Mouse (Mus musculus): ENCODE results near the gene D1Pas1. TPM values are rescaled to one million over a fixed set of nuclear protein-coding genes. Genes with fewer than 3 reads are reported as not detected.

D1Pas1 gene
- total and polyA plus RNA-seq, 3 experiments = not detected

DNA sequence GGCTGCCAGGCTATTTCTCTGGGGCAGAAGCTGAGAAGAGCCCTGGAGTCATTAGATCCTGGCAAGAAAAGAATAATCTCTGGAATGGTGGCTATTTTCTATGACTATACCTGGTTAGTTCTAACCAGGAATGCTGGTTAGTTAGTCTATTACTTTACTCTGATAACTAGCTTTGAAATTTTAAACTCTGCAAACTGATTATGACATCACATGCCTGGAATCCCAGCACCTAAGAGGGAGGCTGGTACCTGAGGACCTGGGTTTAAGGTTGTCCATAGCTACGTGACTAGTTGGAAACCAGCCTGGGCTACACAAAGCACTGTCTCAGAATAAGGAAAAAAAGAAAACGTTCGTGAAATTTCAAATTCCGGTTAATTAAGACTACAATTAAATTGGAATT lies 39.7 kb upstream of the D1Pas1 start:
- H3K27me3 ChIP-seq (ENCODE audit: control insufficient read depth in 1 of 2, insufficient read depth in 2 of 2, low read length in 2 of 2) = no peaks in the 10 kb centered on the region
- H3K9ac ChIP-seq (ENCODE audit: control insufficient read depth, low read depth, low read length, poor library complexity, severe bottlenecking) = no peak overlapping the region
- H3K79me2 ChIP-seq (ENCODE audit: control insufficient read depth, insufficient read depth, low read length, poor library complexity) = no peaks in the 10 kb centered on the region
- TF ChIP-seq ZNF384 (IDR thresholded peaks at IDR 0.05; ENCODE audit: low read depth, low read length) (no peak), POLR2AphosphoS2 (IDR thresholded peaks at IDR 0.05; ENCODE audit: low read length) (no peak), BHLHE40 (IDR thresholded peaks at IDR 0.05; ENCODE audit: borderline replicate concordance, low read depth, low read length) (no peak), ETS1 (IDR thresholded peaks at IDR 0.05; ENCODE audit: low read depth, low read length) (no peak), EP300 (IDR thresholded peaks at IDR 0.05; ENCODE audit: low read depth in 1 of 2, low read length in 2 of 2) (no peak), TBP (IDR thresholded peaks at IDR 0.05; ENCODE audit: low read depth, low read length) (no peak), RCOR1 (IDR thresholded peaks at IDR 0.05; ENCODE audit: low read depth, low read length) (no peak), SIN3A (IDR thresholded peaks at IDR 0.05; ENCODE audit: low read length) (no peak)
- no peak overlapping the region for H3K4me3 ChIP-seq (ENCODE audit: control insufficient read depth in 1 of 2, insufficient read depth in 1 of 2, low read depth in 2 of 2, low read length in 2 of 2)
- no peak overlapping the region for H3K27ac ChIP-seq (ENCODE audit: control insufficient read depth, low read depth, low read length)
- H3K9me3 ChIP-seq (replicated peaks; ENCODE audit: insufficient read depth, low read length) = no peaks in the 10 kb centered on the region
- no peaks in the 10 kb centered on the region for H3K4me1 ChIP-seq (ENCODE audit: control insufficient read depth in 1 of 2, insufficient read depth in 2 of 2, low read length in 2 of 2)
- no peaks in the 10 kb centered on the region for H3K36me3 ChIP-seq (ENCODE audit: control insufficient read depth in 1 of 2, insufficient read depth in 2 of 2, low read length in 2 of 2)
- no peak for DNase-seq (ENCODE audit: low read depth, low spot score)

DNA sequence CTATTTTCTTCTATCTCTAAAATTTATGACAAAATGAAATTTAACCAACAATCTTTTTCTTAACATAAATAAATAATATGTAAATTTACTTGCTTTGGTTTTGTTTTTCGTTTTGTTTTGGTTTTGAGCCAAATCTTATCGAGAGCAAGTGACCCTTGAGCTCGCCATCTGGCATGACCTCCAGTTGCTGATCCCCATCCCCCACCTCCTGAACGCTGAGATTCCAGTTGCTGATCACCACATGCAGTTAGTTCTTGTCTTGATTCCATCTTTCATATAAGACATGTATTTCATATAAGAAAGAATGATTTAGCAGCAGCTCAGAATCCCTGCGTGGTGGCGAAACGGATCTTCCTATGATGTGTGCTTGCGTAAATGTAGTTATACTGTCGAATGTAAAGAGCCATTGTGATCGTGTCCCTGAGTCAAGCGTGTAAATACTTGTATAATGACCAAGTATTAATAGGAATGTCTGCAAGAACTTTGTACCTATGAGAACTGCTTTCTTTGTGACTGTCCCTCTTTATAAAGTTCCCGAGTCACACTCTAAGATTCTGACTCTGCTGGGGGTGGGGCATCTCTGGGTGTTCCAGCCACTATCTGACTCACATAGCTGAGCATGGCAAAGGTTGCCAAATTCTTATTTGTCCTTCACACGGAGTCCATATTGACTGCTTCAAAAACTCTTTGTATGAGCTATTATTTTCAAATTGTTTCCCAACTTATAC lies 36.9 kb upstream of the D1Pas1 start:
- DNase-seq (ENCODE audit: low read depth, low spot score) = no peak
- Histone ChIP-seq H3K27me3 (ENCODE audit: control insufficient read depth in 1 of 2, insufficient read depth in 2 of 2, low read length in 2 of 2) (no peaks in the 10 kb centered on the region), H3K9ac (ENCODE audit: control insufficient read depth, low read depth, low read length, poor library complexity, severe bottlenecking) (no peak overlapping the region), H3K27ac (ENCODE audit: control insufficient read depth, low read depth, low read length) (no peak overlapping the region), H3K9me3 (replicated peaks; ENCODE audit: insufficient read depth, low read length) (no peaks in the 10 kb centered on the region), H3K4me1 (ENCODE audit: control insufficient read depth in 1 of 2, insufficient read depth in 2 of 2, low read length in 2 of 2) (no peaks in the 10 kb centered on the region), H3K36me3 (ENCODE audit: control insufficient read depth in 1 of 2, insufficient read depth in 2 of 2, low read length in 2 of 2) (no peaks in the 10 kb centered on the region), H3K79me2 (ENCODE audit: control insufficient read depth, insufficient read depth, low read length, poor library complexity) (no peaks in the 10 kb centered on the region), H3K4me3 (ENCODE audit: control insufficient read depth in 1 of 2, insufficient read depth in 1 of 2, low read depth in 2 of 2, low read length in 2 of 2) (no peak overlapping the region)
- TF ChIP-seq GABPA (IDR thresholded peaks at IDR 0.05; ENCODE audit: low read depth, low read length) = no peak
- TF ChIP-seq MAX (IDR thresholded peaks at IDR 0.05; ENCODE audit: low read length) = no peak
- TF ChIP-seq GATA1 (IDR thresholded peaks at IDR 0.05; ENCODE audit: low read depth, low read length) = no peak
- TF ChIP-seq E2F4 (IDR thresholded peaks at IDR 0.05; ENCODE audit: borderline replicate concordance, low read depth, low read length) = no peak
- no peak for TF ChIP-seq UBTF (IDR thresholded peaks at IDR 0.05; ENCODE audit: borderline replicate concordance, insufficient read depth, low read depth, low read length)
- no peak for TF ChIP-seq POLR2AphosphoS5 (IDR thresholded peaks at IDR 0.05; ENCODE audit: borderline replicate concordance, low read depth, low read length)
- TF ChIP-seq CTCF (IDR thresholded peaks at IDR 0.05 in 2 of 3, conservative IDR thresholded peaks at IDR 0.05 in 1 of 3; ENCODE audit: control insufficient read depth in 1 of 3, insufficient read depth in 1 of 3, low read depth in 2 of 3, low read length in 3 of 3, poor library complexity in 1 of 3, severe bottlenecking in 1 of 3) = no peak
- no peak for TF ChIP-seq ZNF384 (IDR thresholded peaks at IDR 0.05; ENCODE audit: low read depth, low read length)
- TF ChIP-seq SMC3 (IDR thresholded peaks at IDR 0.05; ENCODE audit: low read depth, low read length) = no peak
- no peak for TF ChIP-seq TAL1 (IDR thresholded peaks at IDR 0.05; ENCODE audit: low read length)

Data from MEL (cell line).